Mouse (Mus musculus): ENCODE measurements at regions not wholly inside any gene's neighbourhood (a gene's known extent, or its start where the extent isn't known, plus 50 kb on each side); places are given as distances from the start of the nearest gene placed in this dataset.

- in situ Hi-C loops (cut with MboI, MseI), result loop anchor here (10.0 kb wide), 1 partner anchor 809 kb away; no protein-coding TSS in a partner anchor
Measured at GRCm38 (mm10) chr8:98403645-98404032, 1012.6 kb downstream of the Cdh8 start.

GRCm38 (mm10) chr8:98402852-98403644, 1013.2 kb downstream of the Cdh8 start:
- in situ Hi-C loops (cut with MboI, MseI), result loop anchor here (10.0 kb wide), 1 partner anchor 808 kb away; no protein-coding TSS in a partner anchor

- in situ Hi-C loops (cut with MboI, MseI), result no loop called here
Measured at GRCm38 (mm10) chr8:98381815-98382214, 1034.5 kb downstream of the Cdh8 start.

GRCm38 (mm10) chr8:98380387-98380786, 1035.9 kb downstream of the Cdh8 start:
- in situ Hi-C loops (cut with MboI, MseI), result no loop called here

GRCm38 (mm10) chr8:98377743-98378142, 1038.5 kb downstream of the Cdh8 start:
- in situ Hi-C loops (cut with MboI, MseI), result no loop called here

GRCm38 (mm10) chr8:98372711-98373420, 1043.4 kb downstream of the Cdh8 start:
- in situ Hi-C loops (cut with MboI, MseI), result no loop called here

- in situ Hi-C loops (cut with MboI, MseI), result no loop called here
Measured at GRCm38 (mm10) chr8:98365378-98366095, 1050.7 kb downstream of the Cdh8 start.

GRCm38 (mm10) chr8:98337279-98337678, 1079.0 kb downstream of the Cdh8 start:
- in situ Hi-C loops (cut with MboI, MseI), result no loop called here

- in situ Hi-C loops (cut with MboI, MseI), result loop anchor here (10.0 kb wide), 1 partner anchor 1235 kb away; no protein-coding TSS in a partner anchor
Measured at GRCm38 (mm10) chr8:98309405-98309990, 1106.8 kb downstream of the Cdh8 start.

GRCm38 (mm10) chr8:98294975-98295374, 1121.3 kb downstream of the Cdh8 start:
- in situ Hi-C loops (cut with MboI, MseI), result no loop called here

GRCm38 (mm10) chr8:98260281-98260680, 1156.0 kb downstream of the Cdh8 start:
- in situ Hi-C loops (cut with MboI, MseI), result no loop called here

- in situ Hi-C loops (cut with MboI, MseI), result no loop called here
Measured at GRCm38 (mm10) chr8:98243328-98243926, 1172.8 kb downstream of the Cdh8 start.

- in situ Hi-C loops (cut with MboI, MseI), result no loop called here
Measured at GRCm38 (mm10) chr8:98214019-98214418, 1202.3 kb downstream of the Cdh8 start.

Data from T-helper 2 cell (primary cell).